Mouse (Mus musculus) frontal cortex, postnatal 10 days (tissue): ENCODE data around the gene Ddx51.

Source experiments
- DNase-seq, 2 experiments: peaks; one replicate each; pipeline ENCODE4 v3.0.0; 2022; ENCODE audit warnings: low spot score in 2 of 2, mixed read lengths in 1 of 2

The Ddx51 gene

GRCm38 (mm10) chr5:110659682-110660081 is 6.4 kb downstream of the Ddx51 start:
- DNase-seq, result no peak

GRCm38 (mm10) chr5:110664041-110664440 is 10.8 kb downstream of the Ddx51 start:
- no peak for DNase-seq

GRCm38 (mm10) chr5:110664750-110665269 is 11.6 kb downstream of the Ddx51 start:
- no peak for DNase-seq

DNA sequence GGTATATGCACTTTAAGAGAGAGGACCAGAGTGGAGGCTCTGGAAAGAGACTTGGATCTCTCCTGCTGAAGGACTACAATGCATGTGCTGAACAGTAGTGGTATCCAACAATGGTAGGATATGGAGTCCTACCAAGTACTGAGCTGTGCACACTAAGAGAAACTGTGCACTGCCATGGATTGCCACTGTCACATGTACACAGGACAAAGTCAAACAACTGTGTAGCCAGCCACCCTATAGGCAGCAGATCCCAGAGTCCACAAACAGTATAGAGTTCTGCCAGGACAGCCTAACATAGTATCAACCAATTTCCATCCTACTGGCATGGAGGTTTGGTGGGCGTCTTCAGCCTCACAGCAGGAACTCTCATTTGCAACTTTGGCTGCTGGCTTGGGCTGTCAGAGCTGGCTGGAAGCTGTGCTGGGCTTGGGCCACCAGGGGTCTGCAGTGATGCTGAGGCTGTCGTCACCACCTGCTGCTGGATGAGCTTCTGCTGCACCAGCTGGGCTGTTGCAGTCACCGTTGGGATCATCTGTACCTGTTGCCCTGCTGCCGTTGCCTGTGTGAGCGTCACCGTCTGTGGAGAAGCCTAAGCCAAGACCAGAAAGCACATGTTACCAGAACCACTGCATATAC is 12.4 kb downstream of the Ddx51 start:
- no peak for DNase-seq

GRCm38 (mm10) chr5:110682041-110682440 is 28.8 kb downstream of the Ddx51 start:
- no peak for DNase-seq

DNA sequence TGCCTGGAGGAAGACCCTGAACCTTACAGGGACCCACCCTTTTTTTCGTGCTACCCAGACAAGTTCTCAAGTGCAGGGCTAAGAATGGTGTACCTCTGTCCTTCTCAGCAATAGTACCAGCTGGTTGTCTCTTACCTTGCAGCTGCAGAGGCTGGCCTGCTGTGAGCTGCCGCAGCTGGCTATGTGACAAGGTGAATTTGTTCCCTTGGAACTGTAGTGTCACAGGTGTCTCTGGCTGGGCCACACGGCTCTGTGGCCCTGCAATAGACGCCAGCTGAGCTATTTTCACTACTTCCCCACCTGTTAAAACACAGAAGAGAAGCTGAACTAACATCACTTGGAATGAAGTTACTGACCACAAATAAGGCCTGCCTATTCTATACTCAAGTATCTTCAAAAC is 45.4 kb downstream of the Ddx51 start:
- DNase-seq, result no peak

DNA sequence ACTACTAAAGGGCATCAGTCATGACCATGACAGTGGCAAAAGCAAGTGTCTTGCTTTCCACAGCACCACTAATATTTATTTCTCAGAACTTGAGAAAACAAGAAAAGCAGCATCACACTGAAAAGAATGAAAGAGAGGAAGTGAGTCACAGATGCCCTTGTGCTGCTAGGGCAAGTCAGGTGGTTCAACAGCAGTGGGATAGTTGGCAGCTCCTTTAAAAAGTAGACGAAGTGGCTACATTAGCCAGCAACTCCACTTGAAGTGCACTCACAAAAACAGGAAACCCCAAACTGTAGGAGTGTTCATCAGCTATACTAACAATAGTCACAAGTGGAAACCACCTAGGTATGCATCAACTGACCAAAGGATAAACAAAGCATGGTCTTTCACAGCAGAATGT is 50.8 kb downstream of the Ddx51 start:
- no peak for DNase-seq

- no peak for DNase-seq
These were observed 56.0 kb downstream of the Ddx51 start for GRCm38 (mm10) chr5:110709256-110709655.
